In genomic region chr2:155237276-155237675, GRCm38 (mm10) we compare ENCODE assay signal across 7 mouse cellular contexts. TPM values are rescaled to one million over a fixed set of nuclear protein-coding genes. Genes with fewer than 3 reads are reported as not detected.
DNase-seq lines count a peak whose midpoint lies in the region; ATAC-seq lines count a peak whose summit lies in the region.

No protein-coding gene starts in this region.

- H3K9ac ChIP-seq in lung, embryonic 16.5 days (ENCODE audit: low read length) = peak overlapping the region; percentile 87
- peak overlapping the region; percentile 83 for H3K9ac ChIP-seq in embryonic facial prominence, embryonic 11.5 days (replicated peaks; ENCODE audit: low read length)

- no peak for ATAC-seq in lung, embryonic 16.5 days (ENCODE audit: low read depth)
- no peak for ATAC-seq in embryonic facial prominence, embryonic 11.5 days (replicated peaks; ENCODE audit: insufficient number of reproducible peaks, low FRiP score, low TSS enrichment, low read depth)
- no peak for ATAC-seq in frontal cortex, adult (ENCODE audit: low TSS enrichment)

- H3K27me3 ChIP-seq in lung, embryonic 16.5 days (ENCODE audit: control insufficient read depth, insufficient read depth, low read depth, low read length) = no peaks in the 10 kb centered on the region
- H3K27me3 ChIP-seq in embryonic facial prominence, embryonic 11.5 days (ENCODE audit: control insufficient read depth, insufficient read depth, low read length) = no peaks in the 10 kb centered on the region

- H3K4me2 ChIP-seq in lung, embryonic 16.5 days (ENCODE audit: low read depth, low read length) = peak overlapping the region; percentile 66
- peak overlapping the region; percentile 80 for H3K4me2 ChIP-seq in embryonic facial prominence, embryonic 11.5 days (ENCODE audit: low read depth, low read length)

- no peaks in the 10 kb centered on the region for H3K36me3 ChIP-seq in lung, embryonic 16.5 days (ENCODE audit: control insufficient read depth, insufficient read depth, low read length)
- no peaks in the 10 kb centered on the region for H3K36me3 ChIP-seq in embryonic facial prominence, embryonic 11.5 days (replicated peaks; ENCODE audit: control insufficient read depth, insufficient read depth, low read depth, low read length)

- peaks cover 12% of the 10 kb centered on the region for H3K4me1 ChIP-seq in lung, embryonic 16.5 days (replicated peaks; ENCODE audit: control insufficient read depth, insufficient read depth, low read length)
- peaks cover 2% of the 10 kb centered on the region; the same call in 1 of the 2 replicates for H3K4me1 ChIP-seq in embryonic facial prominence, embryonic 11.5 days (ENCODE audit: control insufficient read depth, insufficient read depth, low read length)

- H3K27ac ChIP-seq in lung, embryonic 16.5 days (ENCODE audit: low read length) = peak overlapping the region; percentile 82; the same call in 1 of the 2 replicates
- no peak overlapping the region for H3K27ac ChIP-seq in embryonic facial prominence, embryonic 11.5 days (replicated peaks; ENCODE audit: low read depth, low read length)

- H3K9me3 ChIP-seq in lung, embryonic 16.5 days (ENCODE audit: control insufficient read depth, low read length) = no peaks in the 10 kb centered on the region
- H3K9me3 ChIP-seq in embryonic facial prominence, embryonic 11.5 days (replicated peaks; ENCODE audit: control insufficient read depth, low read length) = no peaks in the 10 kb centered on the region

- 11% methylated on average over 4 of the region's 4 CpGs for WGBS in lung, embryonic 16.5 days
- 22% methylated on average over 4 of the region's 4 CpGs for WGBS in embryonic facial prominence, embryonic 11.5 days

- no peak for DNase-seq in lung, postnatal 25 days (ENCODE audit: low spot score)
- no peak for DNase-seq in embryonic facial prominence, embryonic 11.5 days (ENCODE audit: low spot score)
- DNase-seq in induced T-regulatory cell, adult 2 months (ENCODE audit: low read depth) = peak; percentile 53
- DNase-seq in neural tube, embryonic 10.5 days (ENCODE audit: extremely low spot score, low spot score) = peak; percentile 14
- DNase-seq in kidney, postnatal 25 days = no peak

- H3K4me3 ChIP-seq in lung, embryonic 16.5 days (ENCODE audit: low read length) = peak overlapping the region; percentile 60
- peak overlapping the region; percentile 67 for H3K4me3 ChIP-seq in embryonic facial prominence, embryonic 11.5 days (ENCODE audit: low read depth, low read length)

RNA-seq across cellular contexts. Expression of gene Dynlrb1, which starts 0.9 kb away (rescaled TPM):
- 385 and 409 TPM in 2 replicates for polyA plus RNA-seq in lung, embryonic 16.5 days (2015; fragmentation: Nextera tagmentation; extraction: Ambion mirVana)
- polyA plus RNA-seq in embryonic facial prominence, embryonic 11.5 days (2014; fragmentation: Nextera tagmentation; extraction: Ambion mirVana) = 515 and 533 TPM in 2 replicates

RNA-seq across cellular contexts. Expression of gene Map1lc3a, which starts 38.8 kb away (rescaled TPM):
- 160 and 185 TPM in 2 replicates for polyA plus RNA-seq in lung, embryonic 16.5 days (2015; fragmentation: Nextera tagmentation; extraction: Ambion mirVana)
- 113 and 149 TPM in 2 replicates for polyA plus RNA-seq in embryonic facial prominence, embryonic 11.5 days (2014; fragmentation: Nextera tagmentation; extraction: Ambion mirVana)

Comparison
In these comparisons a context has a peak if more than half of its experiments do, and no peak if none do; other contexts are left out.
1. DNase-seq: peak in induced T-regulatory cell, adult 2 months (single experiment) and neural tube, embryonic 10.5 days (single experiment); none in lung, postnatal 25 days (single experiment), embryonic facial prominence, embryonic 11.5 days (single experiment) and kidney, postnatal 25 days (0 of 2).